In genomic region chr1:144005648-144006047, GRCm38 (mm10) we compare ENCODE assay signal across 20 mouse cellular contexts. TPM values are rescaled to one million over a fixed set of nuclear protein-coding genes. Genes with fewer than 3 reads are reported as not detected.
DNase-seq lines count a peak whose midpoint lies in the region; ATAC-seq and TF ChIP-seq lines count a peak whose summit lies in the region.
"Had no signal": no experiment of that assay in that cellular context is flagged by ENCODE, and none has a peak within 500 bp of the region (broad histone marks: within the 10 kb centered on the region; RNA-seq: fewer than 3 reads in every experiment).

No protein-coding gene starts in this region.

- no peak overlapping the region for H3K9ac ChIP-seq in liver, postnatal 0 days (replicated peaks)
- H3K9ac ChIP-seq: embryonic facial prominence, embryonic 13.5 days; intestine, embryonic 15.5 days had no signal

- no peak overlapping the region for H3K4me3 ChIP-seq in liver, postnatal 0 days (ENCODE audit: low read depth, low read length)
- H3K4me3 ChIP-seq: intestine, embryonic 15.5 days had no signal

- H3K36me3 ChIP-seq in liver, postnatal 0 days (replicated peaks; ENCODE audit: insufficient read depth, low read length): peaks cover 14% of the 10 kb centered on the region
- H3K36me3 ChIP-seq: heart, embryonic 15.5 days; intestine, embryonic 15.5 days had no signal

- TF ChIP-seq EP300 in liver, postnatal 0 days (IDR thresholded peaks at IDR 0.05; ENCODE audit: low read depth): no peak

- DNase-seq in CD4-positive, CD25-positive, alpha-beta regulatory T cell, adult 2 months (ENCODE audit: low read depth, low spot score): peak; percentile 20
- DNase-seq in retina, embryonic 14.5 days (ENCODE audit: low spot score): peak; percentile 18
- DNase-seq in retina, postnatal 1 day: no peak
- peak; percentile 39 for DNase-seq in induced T-regulatory cell, adult 2 months (ENCODE audit: low read depth)
- no peak for DNase-seq in ovary, postnatal 10 days (ENCODE audit: low spot score)
- no peak for DNase-seq in liver, postnatal 0 days
- DNase-seq: adrenal gland, adult 8-10 months; cerebellum, adult 11-12 months; cerebellum, postnatal 25 days; gastrocnemius, postnatal 36 days; heart, adult 11 months; heart, postnatal 14 days had no signal

- no peaks in the 10 kb centered on the region for H3K27me3 ChIP-seq in liver, postnatal 0 days (ENCODE audit: insufficient read depth, low read length)
- H3K27me3 ChIP-seq: embryonic facial prominence, embryonic 13.5 days; forebrain, embryonic 12.5 days; heart, embryonic 15.5 days; hindbrain, embryonic 13.5 days; intestine, embryonic 15.5 days had no signal

- no peak for TF ChIP-seq CTCF in liver, postnatal 0 days (IDR thresholded peaks at IDR 0.05; ENCODE audit: low read depth)

- H3K4me2 ChIP-seq in liver, postnatal 0 days (ENCODE audit: low read depth, low read length): no peak overlapping the region

- no peak for ATAC-seq in CD4-positive, CD25-positive, alpha-beta regulatory T cell, adult 4 months
- ATAC-seq in liver, postnatal 0 days: no peak
- ATAC-seq: forebrain, embryonic 16.5 days; hindbrain, postnatal 0 days; intestine, embryonic 15.5 days had no signal

- H3K27ac ChIP-seq in liver, postnatal 0 days (ENCODE audit: low read depth): no peak overlapping the region
- H3K27ac ChIP-seq: forebrain, embryonic 12.5 days; intestine, embryonic 15.5 days had no signal

- no peaks in the 10 kb centered on the region for H3K9me3 ChIP-seq in liver, postnatal 0 days (ENCODE audit: low read length)
- H3K9me3 ChIP-seq: embryonic facial prominence, embryonic 13.5 days; forebrain, embryonic 12.5 days; heart, embryonic 15.5 days; hindbrain, embryonic 13.5 days; intestine, embryonic 15.5 days had no signal

- H3K4me1 ChIP-seq in liver, postnatal 0 days (ENCODE audit: insufficient read depth): peaks cover 17% of the 10 kb centered on the region; the same call in 1 of the 2 replicates

RNA-seq across cellular contexts. Expression of gene Rgs2, which starts 1.7 kb away (rescaled TPM):
- polyA plus RNA-seq in CD4-positive, CD25-positive, alpha-beta regulatory T cell, adult 4 months (2017; shearing (Covaris generic)): 10 to 100 TPM; 32.3 to 41.6 TPM
- 26.0 and 27.8 TPM in 2 replicates for polyA plus RNA-seq in liver, postnatal 0 days (2015; fragmentation: Nextera tagmentation; extraction: Ambion mirVana)

Comparison
In these comparisons a context has a peak if more than half of its experiments do, and no peak if none do; other contexts are left out.
1. DNase-seq: peak in CD4-positive, CD25-positive, alpha-beta regulatory T cell, adult 2 months (single experiment), retina, embryonic 14.5 days (single experiment) and induced T-regulatory cell, adult 2 months (single experiment); none in retina, postnatal 1 day (single experiment), ovary, postnatal 10 days (single experiment) and liver, postnatal 0 days (single experiment).